Mouse (Mus musculus) right cerebral cortex, postnatal 4 days (tissue): ENCODE results near the gene Tex19.2.
"Not testable (repeated sequence)": the region's sequence is repeated elsewhere in the genome, so short reads cannot be mapped to it uniquely, and the experiment has no call there.

Source experiments
- DNase-seq: peaks from one replicate; pipeline ENCODE4 v3.0.0-alpha.2; 2022

Tex19.2 gene

GRCm38 (mm10) chr11:121111051-121111450 is 7.4 kb downstream of the Tex19.2 start:
- no peak for DNase-seq

GRCm38 (mm10) chr11:121109986-121110385 is 8.5 kb downstream of the Tex19.2 start:
- peak; percentile 42 for DNase-seq

- DNase-seq = no peak
Observed at GRCm38 (mm10) chr11:121108061-121108460, 10.4 kb downstream of the Tex19.2 start.

- DNase-seq = not testable (repeated sequence)
Observed at GRCm38 (mm10) chr11:121107242-121107641, 11.2 kb downstream of the Tex19.2 start.

GRCm38 (mm10) chr11:121101124-121101805 is 17.2 kb downstream of the Tex19.2 start:
- DNase-seq = no peak

GRCm38 (mm10) chr11:121100692-121101091 is 17.8 kb downstream of the Tex19.2 start:
- no peak for DNase-seq

GRCm38 (mm10) chr11:121099762-121100161 is 18.7 kb downstream of the Tex19.2 start:
- no peak for DNase-seq

- no peak for DNase-seq
Observed at GRCm38 (mm10) chr11:121092606-121093585, 25.6 kb downstream of the Tex19.2 start.

GRCm38 (mm10) chr11:121090943-121091342 is 27.5 kb downstream of the Tex19.2 start:
- no peak for DNase-seq

GRCm38 (mm10) chr11:121089756-121090546 is 28.5 kb downstream of the Tex19.2 start:
- no peak for DNase-seq

- no peak for DNase-seq
Observed at GRCm38 (mm10) chr11:121088997-121089396, 29.5 kb downstream of the Tex19.2 start.

- DNase-seq = no peak
Observed at GRCm38 (mm10) chr11:121086296-121086695, 32.2 kb downstream of the Tex19.2 start.

GRCm38 (mm10) chr11:121085181-121085580 is 33.3 kb downstream of the Tex19.2 start:
- DNase-seq = no peak

- DNase-seq = no peak
Observed at GRCm38 (mm10) chr11:121082857-121083500, 35.5 kb downstream of the Tex19.2 start.

- DNase-seq = no peak
Observed at GRCm38 (mm10) chr11:121082250-121082649, 36.2 kb downstream of the Tex19.2 start.

- DNase-seq = no peak
Observed at GRCm38 (mm10) chr11:121081120-121081519, 37.4 kb downstream of the Tex19.2 start, which contains the start of gene Sectm1a. TSS of gene Sectm1a (minus strand) at chr11:121081220.

- no peak for DNase-seq
Observed at GRCm38 (mm10) chr11:121080330-121080729, 38.1 kb downstream of the Tex19.2 start.

GRCm38 (mm10) chr11:121075655-121076054 is 42.8 kb downstream of the Tex19.2 start:
- DNase-seq = no peak

GRCm38 (mm10) chr11:121069662-121070061 is 48.8 kb downstream of the Tex19.2 start:
- not testable (repeated sequence) for DNase-seq

- DNase-seq = no peak
Observed at GRCm38 (mm10) chr11:121067895-121068294, 50.6 kb downstream of the Tex19.2 start.
